Mouse (Mus musculus) brain, embryonic 14.5 days (tissue): ENCODE data around the gene Mrtfb.

Source experiments
- CTCF ChIP-seq: fragments of 200-500 bp; IDR thresholded peaks from 2 replicates; pipeline ENCODE4 v1.5.1; 2012; ENCODE audit warnings: inconsistent platforms, mild to moderate bottlenecking, moderate library complexity, borderline replicate concordance; ENCODE audit not compliant: insufficient read depth, insufficient read length; ENCODE audit errors: extremely low read depth
- POLR2A ChIP-seq: fragments of 200-500 bp; IDR thresholded peaks from 2 replicates; pipeline ENCODE4 v1.6.1; 2012; ENCODE audit warnings: mild to moderate bottlenecking, inconsistent platforms, borderline replicate concordance; ENCODE audit not compliant: poor library complexity, insufficient read depth, insufficient read length, severe bottlenecking; ENCODE audit errors: extremely low read depth

DNA sequence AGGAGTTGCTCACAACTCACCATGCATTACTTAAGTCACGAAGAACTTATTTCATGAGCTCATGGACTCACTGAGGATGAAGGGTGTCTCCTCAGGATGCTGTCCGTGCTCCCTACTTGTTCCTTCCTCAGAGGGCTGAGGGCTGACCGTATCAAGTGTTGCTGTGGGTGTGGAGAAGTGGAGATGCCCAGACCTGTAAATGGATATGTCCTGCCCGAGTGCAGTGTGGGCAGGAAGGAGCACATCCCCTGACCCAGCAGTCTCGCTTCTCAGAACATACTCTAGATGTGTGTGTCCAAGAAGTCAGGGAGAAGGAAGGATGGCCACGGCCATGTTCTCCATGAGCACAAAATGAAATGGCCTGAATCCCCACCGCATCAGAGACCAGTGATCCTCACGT, 38.3 kb upstream of the Mrtfb start:
- no peak for TF ChIP-seq POLR2A
- TF ChIP-seq CTCF = no peak
